Mouse (Mus musculus): Measurements from ENCODE around the gene Repin1.
A peak's percentile ranks its signal among the peaks of the same experiment; 100 is the strongest.

Gene Repin1

DNA sequence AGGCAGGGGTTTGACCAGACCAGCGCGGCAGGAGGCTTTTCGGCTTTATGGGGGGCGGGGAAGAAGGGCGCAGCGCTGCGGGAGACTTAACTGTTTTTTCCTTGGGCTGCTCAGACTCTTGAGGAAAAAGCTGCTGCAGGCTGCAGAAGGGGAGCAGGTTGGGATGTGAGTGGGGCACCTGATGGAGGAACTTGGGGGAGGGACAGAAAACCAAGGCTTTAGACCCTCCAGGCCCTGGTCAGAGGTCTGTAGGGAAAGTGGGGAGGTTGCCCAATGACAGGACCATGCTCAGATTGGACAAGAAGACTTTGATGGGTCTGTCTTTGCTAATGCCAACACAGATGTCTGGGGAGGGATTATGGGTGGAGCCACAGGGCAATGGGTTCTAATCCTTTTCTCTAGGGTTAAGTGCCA, 33.8 kb downstream of the Repin1 start:
- DNase-seq, result peak; percentile 57

DNA sequence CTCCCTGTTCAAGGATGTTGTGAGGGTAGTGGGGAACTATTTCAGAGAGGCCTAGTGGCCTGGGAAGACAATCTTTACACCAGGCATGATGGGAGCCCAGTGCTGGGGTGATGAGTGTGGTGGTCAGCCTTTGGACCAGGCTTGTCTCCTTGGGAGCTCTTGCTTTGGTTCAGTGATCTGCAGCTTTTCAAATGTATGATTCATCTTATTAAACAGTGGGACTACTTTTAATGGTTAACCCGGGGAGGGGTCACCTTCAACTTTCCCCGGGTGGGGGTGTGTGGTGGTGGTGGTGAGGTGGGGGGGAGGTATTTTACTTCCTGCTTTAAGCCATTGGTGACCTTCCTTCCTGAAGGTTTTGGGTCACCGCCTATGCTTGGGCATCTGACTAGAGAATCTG, 34.7 kb downstream of the Repin1 start:
- DNase-seq, result no peak

- DNase-seq, result peak; percentile 60
Observed at GRCm38 (mm10) chr6:48628808-48629660, 35.4 kb downstream of the Repin1 start.

- peak; percentile 48 for DNase-seq
Observed at GRCm38 (mm10) chr6:48629661-48630034, 36.0 kb downstream of the Repin1 start.

GRCm38 (mm10) chr6:48630831-48631230, 37.1 kb downstream of the Repin1 start:
- DNase-seq, result no peak

DNA sequence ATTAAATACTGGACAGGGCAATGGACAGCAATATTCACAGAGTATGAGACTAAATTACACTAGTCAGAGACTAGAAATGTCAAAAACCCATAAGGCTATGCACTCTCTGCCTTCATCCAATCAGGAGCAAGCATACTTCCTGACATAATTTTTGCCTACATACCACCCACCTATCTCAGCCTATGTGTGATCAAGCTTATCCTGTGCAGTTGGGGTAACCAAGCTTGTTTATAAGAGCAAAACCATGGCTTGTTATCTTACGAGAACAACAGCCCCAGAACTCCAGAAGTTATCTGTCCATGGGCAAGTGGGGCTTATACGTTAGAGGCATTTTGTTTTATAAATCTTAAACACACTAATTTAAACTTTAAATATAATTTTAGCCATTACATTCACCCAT, 41.4 kb downstream of the Repin1 start:
- no peak for DNase-seq

GRCm38 (mm10) chr6:48636515-48636914, 42.8 kb downstream of the Repin1 start:
- no peak for DNase-seq

GRCm38 (mm10) chr6:48637811-48638500, 44.3 kb downstream of the Repin1 start:
- no peak for DNase-seq

- no peak for DNase-seq
Observed at GRCm38 (mm10) chr6:48638553-48638952, 44.9 kb downstream of the Repin1 start.

- DNase-seq, result no peak
Observed at GRCm38 (mm10) chr6:48641391-48641790, 47.7 kb downstream of the Repin1 start.

- DNase-seq, result peak; percentile 71
Observed at GRCm38 (mm10) chr6:48642764-48643292, 49.1 kb downstream of the Repin1 start.

- DNase-seq, result peak; percentile 60
Observed at GRCm38 (mm10) chr6:48645660-48646308, 52.1 kb downstream of the Repin1 start.

- no peak for DNase-seq
Observed at GRCm38 (mm10) chr6:48646309-48646690, 52.6 kb downstream of the Repin1 start.

GRCm38 (mm10) chr6:48646995-48647394, 53.3 kb downstream of the Repin1 start, which contains the start of gene Gimap8:
TSS of gene Gimap8 (plus strand) at chr6:48647234.
- no peak for DNase-seq

DNA sequence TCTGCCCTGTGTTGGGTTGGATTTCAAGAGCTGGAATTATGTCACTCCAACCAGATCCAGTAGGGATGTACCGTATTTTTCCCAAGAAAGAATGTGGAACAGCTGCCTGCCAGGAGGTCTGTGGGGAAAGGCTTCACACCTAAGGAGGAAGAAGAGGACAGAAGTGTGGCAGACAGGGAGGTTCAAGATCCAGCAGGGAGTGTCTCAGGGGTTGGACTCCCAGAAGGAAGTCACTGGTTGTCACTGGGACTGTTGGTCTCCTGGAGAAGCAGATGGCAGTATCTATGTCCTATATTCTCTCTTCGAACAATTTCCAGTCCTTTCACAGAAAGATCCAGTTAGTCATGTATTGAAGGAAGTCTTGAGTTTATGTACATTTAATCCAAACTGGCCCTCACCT, 53.9 kb downstream of the Repin1 start:
- DNase-seq, result no peak
